Mouse (Mus musculus) CH12.LX (cell line): Measurements from ENCODE around the gene 9130213A22Rik.

Experiments
- CHD1 ChIP-seq: IDR thresholded peaks from 2 replicates; pipeline ENCODE4 v1.6.1; 2012; ENCODE audit warnings: low read depth, low read length, improper control_type of control experiment, inconsistent platforms
- E2F4 ChIP-seq: IDR thresholded peaks from 2 replicates; pipeline ENCODE4 v1.6.1; 2011; ENCODE audit warnings: low read depth, low read length, improper control_type of control experiment; ENCODE audit not compliant: insufficient replicate concordance
- EP300 ChIP-seq: IDR thresholded peaks from 2 replicates; pipeline ENCODE4 v1.6.1; 2011; ENCODE audit warnings: low read length, improper control_type of control experiment
- MAX ChIP-seq: IDR thresholded peaks from 2 replicates; pipeline ENCODE4 v1.6.1; 2011; ENCODE audit warnings: low read length, improper control_type of control experiment
- POLR2A ChIP-seq: IDR thresholded peaks from 2 replicates; pipeline ENCODE4 v1.6.1; 2011; ENCODE audit warnings: low read depth, mild to moderate bottlenecking, improper control_type of control experiment, low read length
- POLR2AphosphoS2 ChIP-seq: IDR thresholded peaks from 2 replicates; pipeline ENCODE4 v1.6.1; 2011; ENCODE audit warnings: low read depth, low read length, improper control_type of control experiment
- SMC3 ChIP-seq: IDR thresholded peaks from 2 replicates; pipeline ENCODE4 v1.6.1; 2011; ENCODE audit warnings: low read depth, low read length, improper control_type of control experiment
- ZC3H11A ChIP-seq: IDR thresholded peaks from 2 replicates; pipeline ENCODE4 v1.6.1; 2012; ENCODE audit warnings: low read depth, mild to moderate bottlenecking, inconsistent platforms, low read length, improper control_type of control experiment

- TF ChIP-seq ZC3H11A (no peak), EP300 (no peak), SMC3 (no peak), POLR2A (no peak), POLR2AphosphoS2 (no peak), E2F4 (no peak), CHD1 (no peak), MAX (no peak)
Measured at GRCm38 (mm10) chr11:69087597-69087996, 34.8 kb downstream of the 9130213A22Rik start.
